Mouse (Mus musculus) ES-Bruce4 (cell line): Measurements from ENCODE around the gene Prcd. TPM values are rescaled to one million over a fixed set of nuclear protein-coding genes. Genes with fewer than 3 reads are reported as not detected.

Source experiments
- H3K27ac ChIP-seq: 2 replicates; pipeline ENCODE4 v1.5.1; 2012; ENCODE audit warnings: low read length, inconsistent platforms; ENCODE audit not compliant: insufficient read depth
- H3K27me3 ChIP-seq: 2 replicates; pipeline ENCODE4 v1.6.1; 2012; ENCODE audit warnings: mild to moderate bottlenecking, low read length, inconsistent platforms; ENCODE audit not compliant: control insufficient read depth, poor library complexity, insufficient read depth, severe bottlenecking
- H3K36me3 ChIP-seq: 2 replicates; pipeline ENCODE4 v1.6.1; 2012; ENCODE audit warnings: inconsistent platforms, mild to moderate bottlenecking, low read length, moderate library complexity; ENCODE audit not compliant: control insufficient read depth, poor library complexity, insufficient read depth, severe bottlenecking
- H3K4me1 ChIP-seq: one replicate; pipeline ENCODE4 v1.8.1; 2011; ENCODE audit warnings: low read length; ENCODE audit not compliant: control insufficient read depth, insufficient read depth
- H3K4me3 ChIP-seq: 2 replicates; pipeline ENCODE4 v1.5.1; 2011; ENCODE audit warnings: low read depth, mild to moderate bottlenecking, low read length
- H3K9ac ChIP-seq: 2 replicates; pipeline ENCODE4 v1.6.1; 2012; ENCODE audit warnings: low read depth, mild to moderate bottlenecking, inconsistent platforms; ENCODE audit not compliant: poor library complexity, severe bottlenecking
- H3K9me3 ChIP-seq: replicated peaks from 2 replicates; pipeline ENCODE4 v1.6.1; 2012; ENCODE audit warnings: mild to moderate bottlenecking, low read length, inconsistent platforms; ENCODE audit not compliant: control insufficient read depth, poor library complexity, insufficient read depth, severe bottlenecking
- CTCF ChIP-seq: IDR thresholded peaks from one replicate; pipeline ENCODE4 v1.8.1; 2011; ENCODE audit warnings: low read depth, low read length
- EP300 ChIP-seq: IDR thresholded peaks from 2 replicates; pipeline ENCODE4 v1.6.1; 2011; ENCODE audit warnings: low read depth, low read length; ENCODE audit not compliant: insufficient read depth
- POLR2A ChIP-seq: IDR thresholded peaks from one replicate; pipeline ENCODE4 v1.8.1; 2011; ENCODE audit warnings: low read length; ENCODE audit not compliant: insufficient read depth
- polyA plus RNA-seq: library from polyadenylated mRNA; stranded (reverse); fragments of >200 nt; gene quantifications from 2 replicates; pipeline ENCODE4 v1.2.4, GENCODE M21; 2011; ENCODE audit warnings: low read depth; ENCODE audit not compliant: missing spikeins, insufficient read depth, insufficient read length

The Prcd gene
- polyA plus RNA-seq, 1 experiment = not detected

- Histone ChIP-seq H3K36me3 (no peaks in the 10 kb centered on the region), H3K4me1 (no peaks in the 10 kb centered on the region), H3K9me3 (no peaks in the 10 kb centered on the region), H3K4me3 (peak overlapping the region; percentile 77), H3K9ac (peak overlapping the region; percentile 55), H3K27me3 (no peaks in the 10 kb centered on the region), H3K27ac (peak overlapping the region; percentile 67)
- TF ChIP-seq CTCF (no peak), EP300 (no peak), POLR2A (no peak)
Observed at GRCm38 (mm10) chr11:116657311-116658223, 4.2 kb downstream of the Prcd start.

GRCm38 (mm10) chr11:116658238-116658637 lies 4.9 kb downstream of the Prcd start:
- Histone ChIP-seq H3K27ac (peak overlapping the region; percentile 42; the same call in 1 of the 2 replicates), H3K27me3 (no peaks in the 10 kb centered on the region), H3K4me1 (no peaks in the 10 kb centered on the region), H3K36me3 (no peaks in the 10 kb centered on the region), H3K9ac (no peak overlapping the region), H3K4me3 (no peak overlapping the region), H3K9me3 (no peaks in the 10 kb centered on the region)
- TF ChIP-seq CTCF = no peak
- no peak for TF ChIP-seq EP300
- no peak for TF ChIP-seq POLR2A

- Histone ChIP-seq H3K4me1 (no peaks in the 10 kb centered on the region), H3K27ac (no peak overlapping the region), H3K4me3 (peak overlapping the region; percentile 23; the same call in 1 of the 2 replicates), H3K27me3 (no peaks in the 10 kb centered on the region), H3K36me3 (no peaks in the 10 kb centered on the region), H3K9me3 (no peaks in the 10 kb centered on the region), H3K9ac (no peak overlapping the region; the same call in 1 of the 2 replicates)
- no peak for TF ChIP-seq CTCF
- no peak for TF ChIP-seq POLR2A
- TF ChIP-seq EP300 = no peak
Observed at GRCm38 (mm10) chr11:116659027-116659621, 5.8 kb downstream of the Prcd start.

GRCm38 (mm10) chr11:116660181-116660580 lies 6.8 kb downstream of the Prcd start:
- Histone ChIP-seq H3K4me3 (no peak overlapping the region), H3K36me3 (no peaks in the 10 kb centered on the region), H3K9ac (no peak overlapping the region), H3K27me3 (no peaks in the 10 kb centered on the region), H3K9me3 (no peaks in the 10 kb centered on the region), H3K4me1 (no peaks in the 10 kb centered on the region), H3K27ac (no peak overlapping the region)
- no peak for TF ChIP-seq CTCF
- no peak for TF ChIP-seq EP300
- TF ChIP-seq POLR2A = no peak

GRCm38 (mm10) chr11:116661291-116661947 lies 8.1 kb downstream of the Prcd start:
- Histone ChIP-seq H3K27me3 (no peaks in the 10 kb centered on the region), H3K9ac (no peak overlapping the region), H3K4me1 (no peaks in the 10 kb centered on the region), H3K9me3 (no peaks in the 10 kb centered on the region), H3K4me3 (no peak overlapping the region), H3K27ac (no peak overlapping the region), H3K36me3 (no peaks in the 10 kb centered on the region)
- TF ChIP-seq POLR2A = no peak
- no peak for TF ChIP-seq EP300
- no peak for TF ChIP-seq CTCF
